Mouse (Mus musculus) erythroblast, embryonic 14.5 days (primary cell): Measurements from ENCODE around the gene Ppp4r1.

Experiments used
- GATA1 ChIP-seq: IDR thresholded peaks from 2 replicates; pipeline ENCODE4 v1.6.1; 2012; ENCODE audit warnings: low read length, inconsistent platforms, mixed read lengths
- TAL1 ChIP-seq: IDR thresholded peaks from 3 replicates; pipeline ENCODE4 v1.6.1; 2012; ENCODE audit warnings: low read length, inconsistent platforms, mixed read lengths

DNA sequence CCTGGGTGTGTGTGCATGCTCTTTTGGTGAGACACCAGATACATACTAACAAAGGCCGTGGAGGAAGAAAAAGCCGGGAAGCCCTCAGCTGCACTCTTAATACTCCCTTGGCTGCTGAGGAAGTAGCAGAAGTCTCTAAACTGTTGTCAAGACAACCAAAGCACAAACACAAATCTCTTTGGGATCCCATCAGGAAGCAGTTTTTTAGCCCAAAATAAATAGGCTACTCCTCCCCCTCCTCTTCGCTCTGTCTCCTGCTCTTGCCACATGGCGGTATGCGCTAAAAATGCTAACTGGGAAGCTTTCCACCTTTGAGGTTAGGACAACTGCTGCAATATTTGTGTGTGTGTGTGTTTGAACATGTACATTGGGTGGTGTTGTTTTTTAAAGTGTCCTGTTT, 13.9 kb upstream of the Ppp4r1 start:
- TF ChIP-seq GATA1 (no peak), TAL1 (no peak)
